Mouse (Mus musculus) urinary bladder, postnatal 4 days (tissue): ENCODE results near the gene Antxr1.

Experiments used
- DNase-seq, 2 experiments: peaks; one replicate each; pipeline ENCODE4 v3.0.0; 2021 to 2022; ENCODE audit warnings: low spot score in 2 of 2

Gene Antxr1

DNA sequence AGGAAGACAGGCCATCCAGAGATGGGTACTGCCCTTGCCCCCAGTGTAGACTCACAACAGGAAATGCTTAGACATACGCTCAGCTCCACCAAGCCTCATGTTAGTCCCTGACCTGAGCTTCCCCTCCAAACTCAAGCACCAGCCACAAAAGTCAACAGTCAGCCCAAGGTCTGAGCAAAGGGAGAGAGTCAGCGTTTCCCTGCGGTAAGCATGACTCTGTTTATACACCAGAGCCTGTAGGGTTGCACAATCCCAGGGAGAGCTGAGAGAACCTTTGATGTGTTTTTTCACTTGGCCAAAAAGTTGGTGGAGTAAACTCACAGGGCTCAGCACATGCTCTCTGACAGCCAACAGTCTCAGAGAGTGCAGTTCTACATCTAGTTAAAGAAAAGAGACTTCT lies 145.9 kb downstream of the Antxr1 start:
- DNase-seq: no peak

DNA sequence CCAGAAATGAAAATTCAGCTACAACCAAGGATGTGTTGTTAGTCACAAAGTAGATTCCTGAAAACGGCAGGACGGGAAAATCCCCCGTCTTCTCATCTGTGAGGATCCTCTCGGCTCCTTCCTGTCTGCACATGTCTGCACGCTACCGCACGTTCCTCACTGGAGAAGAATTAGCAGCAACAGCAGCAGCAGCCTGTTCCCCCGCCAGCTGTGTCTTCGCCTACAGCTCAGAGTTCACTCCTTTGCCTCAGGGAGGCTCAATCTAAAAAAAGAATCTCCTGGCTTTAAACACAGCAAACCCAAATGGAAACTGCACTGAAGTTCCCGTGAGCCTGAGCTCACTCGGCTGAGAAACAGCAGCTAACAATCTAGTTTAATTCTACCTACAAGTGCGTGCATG lies 148.6 kb downstream of the Antxr1 start:
- peak in 1 of 2 experiments; percentile 56 for DNase-seq

DNA sequence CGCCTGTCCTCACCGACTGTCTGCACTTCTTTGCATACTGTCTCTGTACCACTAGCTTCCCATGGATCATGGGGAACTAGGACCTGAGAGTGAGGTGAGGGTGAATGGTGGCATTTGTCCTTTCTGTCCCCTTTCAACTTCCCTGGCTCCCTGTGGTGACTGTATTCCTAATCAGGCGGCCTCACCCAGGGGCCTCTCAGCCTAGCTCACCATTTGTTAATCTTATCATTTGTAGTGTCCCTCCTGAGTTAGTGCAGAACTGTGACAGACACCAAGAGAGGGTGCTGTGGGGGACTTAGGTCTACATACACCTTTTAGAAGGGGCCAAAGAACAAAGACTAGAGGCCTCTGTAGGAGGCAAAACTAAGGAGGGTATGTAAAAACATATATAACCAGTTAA lies 151.2 kb downstream of the Antxr1 start:
- no peak for DNase-seq

DNA sequence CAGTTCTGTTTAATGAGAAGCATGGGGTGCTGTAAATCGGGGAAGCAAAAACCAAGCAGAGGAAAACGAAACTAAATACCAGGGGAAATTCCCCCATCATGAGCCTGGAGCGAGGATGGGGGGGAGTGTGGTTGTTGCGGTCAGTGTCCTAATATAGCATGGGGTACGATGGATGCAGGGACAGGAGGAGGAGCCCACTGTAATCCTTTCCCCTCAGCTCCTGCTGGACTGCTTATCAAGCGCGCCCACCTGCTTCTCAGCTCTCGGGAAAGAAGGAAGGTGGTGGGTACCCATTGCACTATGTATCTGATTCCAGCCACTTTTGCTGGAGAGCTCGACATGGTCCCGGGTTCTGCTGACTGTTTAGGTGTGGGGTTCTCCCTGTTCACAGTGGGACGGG lies 151.6 kb downstream of the Antxr1 start:
- DNase-seq: no peak

DNA sequence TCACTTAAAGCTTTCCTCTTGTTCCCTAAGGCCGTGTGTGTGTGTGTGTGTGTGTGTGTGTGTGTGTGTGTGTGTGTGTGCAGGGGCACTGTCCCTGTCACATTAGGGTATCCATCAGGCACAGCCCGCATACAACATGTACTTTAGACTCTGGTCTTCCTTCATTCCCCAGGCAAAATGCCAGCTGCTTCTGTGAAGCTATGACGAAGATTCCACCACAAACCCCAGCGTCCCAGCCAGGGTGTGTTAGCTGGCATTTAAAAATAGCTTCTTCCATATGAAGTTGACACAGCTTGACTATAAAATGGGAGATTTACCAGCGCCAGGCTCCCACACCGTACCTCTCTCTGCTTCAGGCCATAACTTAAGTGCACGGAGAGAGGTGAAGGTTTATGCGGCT lies 152.5 kb downstream of the Antxr1 start:
- no peak for DNase-seq

DNA sequence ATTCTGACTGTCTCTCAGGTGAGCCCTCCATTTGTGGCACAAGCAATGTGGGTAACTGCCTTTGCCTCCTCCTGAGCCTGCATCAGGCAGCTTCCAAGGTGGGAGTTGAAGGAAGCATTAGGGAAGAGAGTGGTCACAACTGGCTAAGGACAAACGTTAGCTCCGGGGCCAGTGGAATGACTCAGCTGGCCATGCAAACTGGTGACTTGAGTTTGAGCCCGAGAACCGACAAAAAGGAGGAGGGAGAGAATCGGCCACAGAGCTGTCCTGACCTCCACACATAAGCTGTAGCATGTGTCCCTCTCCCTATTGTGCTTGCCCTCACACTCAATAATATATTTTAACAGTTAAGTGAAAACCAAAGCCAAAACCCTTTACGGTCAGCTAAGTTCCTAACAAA lies 152.9 kb downstream of the Antxr1 start:
- no peak for DNase-seq

DNA sequence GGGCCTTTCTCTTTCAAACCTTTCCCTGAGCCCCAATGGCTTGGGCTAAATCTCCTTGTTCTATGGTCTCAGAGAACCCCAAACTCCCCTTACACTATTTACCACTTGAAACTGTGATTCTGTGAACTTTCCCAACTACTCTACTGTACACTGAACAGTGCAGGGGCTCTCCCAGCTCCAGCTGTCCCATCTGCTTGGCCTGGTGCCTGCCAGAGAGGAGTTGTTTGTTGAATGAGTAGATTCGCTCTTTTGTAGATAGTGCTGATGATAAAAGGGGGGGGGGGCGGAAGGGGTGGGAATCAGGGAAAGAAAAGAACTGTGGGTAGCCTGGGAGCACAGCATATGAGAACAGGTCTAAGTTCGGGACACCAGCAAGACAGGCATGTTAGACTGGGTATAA lies 164.2 kb downstream of the Antxr1 start:
- DNase-seq: no peak

DNA sequence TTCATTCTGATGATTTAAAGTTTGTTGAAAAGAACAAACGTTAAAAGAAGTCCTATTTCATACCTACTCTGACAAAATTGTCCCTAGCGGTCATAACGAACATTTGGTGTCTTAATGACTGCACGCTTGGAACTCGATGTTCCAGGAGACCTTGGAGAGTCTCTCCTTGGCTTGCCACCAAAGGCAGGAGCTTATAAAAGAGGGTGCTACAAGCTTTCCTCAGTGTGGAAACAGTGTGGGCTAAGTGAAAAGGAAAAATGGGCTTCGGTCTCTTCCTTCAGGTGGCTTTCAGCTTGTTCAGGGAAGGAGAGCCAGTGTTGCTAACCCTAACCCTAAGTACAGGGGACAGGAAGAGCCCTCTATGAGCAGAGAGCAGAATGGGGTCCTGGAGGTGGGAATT lies 164.7 kb downstream of the Antxr1 start:
- DNase-seq: no peak

DNA sequence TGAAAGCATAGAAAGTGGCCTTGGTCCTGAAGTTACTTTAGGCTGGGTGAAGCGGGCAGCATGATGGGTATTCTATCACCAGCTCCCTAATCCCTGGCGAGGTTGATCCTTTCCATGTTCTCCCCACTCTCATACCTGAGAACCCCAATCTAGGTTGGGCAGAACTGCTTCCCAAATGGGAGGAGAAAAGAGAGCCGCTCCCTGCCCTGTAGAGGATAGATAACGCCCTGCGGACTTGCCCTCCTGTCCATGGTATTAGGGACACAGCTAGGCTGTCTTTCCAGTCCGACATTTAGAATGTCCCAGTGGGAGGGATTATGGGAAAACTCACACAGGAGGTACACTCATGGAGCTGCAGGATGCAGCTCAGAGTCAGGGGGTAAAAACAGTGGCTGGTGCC lies 165.3 kb downstream of the Antxr1 start:
- no peak for DNase-seq

DNA sequence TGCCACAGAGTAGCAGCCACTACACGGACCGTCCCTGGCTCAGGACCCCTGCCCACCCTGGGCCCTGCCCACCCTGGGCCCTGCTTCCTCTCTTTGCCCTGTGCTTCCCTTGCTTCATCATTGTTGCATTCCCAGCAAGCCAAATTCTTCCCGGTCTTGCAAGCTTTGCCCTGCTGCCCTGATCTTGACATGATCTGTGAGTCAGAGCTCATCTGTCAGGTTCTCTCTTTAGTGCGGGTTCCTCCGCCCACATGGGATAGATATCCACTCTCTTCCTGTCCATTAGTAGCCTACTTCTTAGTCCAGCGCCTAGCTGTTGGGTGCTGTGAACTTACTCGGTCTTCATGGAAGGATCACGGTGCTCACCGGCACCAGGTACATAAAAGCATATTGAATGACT lies 167.6 kb downstream of the Antxr1 start:
- no peak for DNase-seq

DNA sequence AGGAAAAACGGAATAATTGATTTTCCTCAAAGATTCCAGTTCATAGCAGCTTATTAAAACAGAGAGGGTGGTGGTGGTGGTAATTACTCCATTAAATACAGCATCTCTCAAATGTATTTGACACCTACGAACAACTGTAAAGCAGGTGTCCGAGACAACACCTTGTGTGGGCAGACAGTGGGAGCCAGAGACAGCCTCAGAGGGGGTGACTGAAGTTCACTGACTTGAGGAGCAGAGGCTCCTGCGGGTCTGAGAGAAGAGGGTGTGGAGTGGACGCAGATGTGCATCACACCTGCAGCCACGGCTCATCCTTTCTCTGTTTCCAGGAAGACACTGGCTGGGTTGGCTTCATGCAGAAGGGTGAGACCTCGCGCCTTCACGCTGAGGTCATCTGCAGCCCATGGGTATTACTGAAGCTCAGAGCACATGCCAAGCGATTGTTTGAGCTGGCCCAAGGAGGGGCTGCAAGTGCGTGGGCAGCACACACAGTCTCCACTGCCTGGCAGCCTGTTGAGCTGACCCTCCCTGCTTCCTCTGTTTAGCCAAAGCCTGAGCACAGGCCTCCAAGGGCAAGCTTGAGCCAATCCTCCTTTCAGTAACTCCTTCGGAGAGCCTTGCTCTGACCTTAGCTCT lies 168.8 kb downstream of the Antxr1 start:
- no peak for DNase-seq

DNA sequence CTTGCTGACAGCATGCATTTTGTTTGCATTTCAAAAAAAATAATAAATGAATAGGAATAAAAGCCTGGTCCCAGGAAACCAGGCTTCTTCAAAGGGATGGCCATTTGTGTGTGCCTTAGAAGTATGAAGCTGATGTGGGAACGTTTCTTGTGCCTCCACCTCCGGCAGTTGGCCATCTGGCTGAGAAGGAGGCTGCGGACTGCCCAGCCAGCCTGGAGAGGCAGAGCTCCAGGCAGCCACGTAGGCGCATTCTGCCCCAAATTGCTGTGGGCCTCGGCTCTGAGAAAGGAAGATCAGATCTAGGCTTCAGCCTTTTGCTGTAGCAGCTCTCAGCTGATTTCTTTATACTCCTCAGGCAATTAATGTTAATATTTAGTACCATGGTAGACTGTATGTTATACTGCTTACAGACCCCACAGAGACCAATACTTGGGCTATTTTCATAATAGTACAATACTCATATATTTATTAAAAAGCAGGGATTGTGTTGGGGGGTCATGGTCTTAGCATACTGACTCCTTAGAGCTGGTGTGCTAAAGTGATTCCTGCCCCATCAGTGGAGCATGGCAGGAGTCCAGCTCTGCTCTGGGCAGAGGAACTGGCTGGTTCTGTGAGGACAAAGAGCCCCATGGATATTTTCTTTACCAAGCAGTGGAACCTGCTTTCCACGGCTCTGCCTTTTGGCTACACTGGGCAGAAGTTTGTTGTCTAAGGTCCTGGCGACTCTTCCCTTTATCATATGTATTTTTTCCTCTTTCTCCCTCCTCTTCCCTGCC lies 169.9 kb downstream of the Antxr1 start:
- DNase-seq: no peak

DNA sequence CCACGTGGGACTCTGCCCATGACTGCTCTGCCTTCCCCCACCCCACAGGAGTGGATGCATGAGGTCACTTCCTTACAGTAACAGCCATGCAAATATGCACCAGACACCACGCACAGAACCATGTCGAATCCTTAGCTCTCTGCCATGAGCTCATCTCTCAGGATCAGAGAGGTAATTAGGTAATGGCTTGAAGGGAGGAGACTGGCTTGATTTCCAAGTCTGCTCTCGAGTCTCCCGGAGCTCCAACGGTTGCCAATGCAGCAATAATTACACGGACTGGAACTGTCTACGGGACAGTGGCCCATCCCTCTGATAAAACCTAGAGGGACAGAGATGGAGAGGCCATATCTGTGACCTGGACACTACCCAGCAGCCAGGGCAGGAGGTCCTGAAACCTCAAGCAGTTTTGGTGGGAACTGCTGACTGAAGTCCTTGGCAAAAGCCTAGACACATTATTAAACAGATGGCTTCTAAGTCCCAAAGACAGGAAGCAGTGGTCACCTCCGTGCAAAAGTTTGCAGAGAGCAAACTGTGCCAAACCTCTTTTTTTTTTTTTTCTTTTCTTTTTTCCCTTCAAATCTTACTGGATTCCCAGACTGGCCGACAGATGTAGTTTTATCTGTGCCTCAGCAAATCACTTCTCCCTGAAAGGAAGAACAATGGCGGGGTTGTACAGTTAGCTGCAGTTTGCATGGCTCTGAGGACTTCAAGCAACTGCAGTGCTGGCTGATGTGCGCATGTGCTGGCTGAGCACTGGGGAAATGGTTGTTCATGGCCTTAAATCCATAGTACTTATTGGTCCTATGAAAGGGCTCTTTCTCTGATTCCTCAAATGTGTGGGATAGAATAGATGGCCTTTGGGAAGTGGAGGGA lies 174.0 kb downstream of the Antxr1 start:
- no peak for DNase-seq

DNA sequence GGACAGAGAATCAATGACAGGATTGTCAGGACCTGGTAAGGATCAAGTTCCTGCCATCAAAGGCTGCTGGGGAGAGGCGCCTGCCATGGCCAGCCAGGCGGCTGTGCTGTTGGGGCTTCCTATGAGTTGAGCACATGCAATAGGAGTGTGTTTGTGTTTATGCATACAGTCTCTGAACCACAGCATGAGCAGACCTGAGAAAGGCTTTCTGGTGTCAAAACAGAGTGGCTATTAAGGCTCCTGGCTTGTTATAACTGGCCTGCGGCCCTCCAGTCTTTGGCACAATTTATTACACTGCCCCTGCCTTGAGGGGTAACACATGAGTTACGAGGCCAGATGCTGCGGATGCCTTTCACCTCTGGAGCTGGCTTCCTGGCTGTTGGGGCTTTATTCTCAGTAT lies 175.4 kb downstream of the Antxr1 start:
- DNase-seq: no peak

DNA sequence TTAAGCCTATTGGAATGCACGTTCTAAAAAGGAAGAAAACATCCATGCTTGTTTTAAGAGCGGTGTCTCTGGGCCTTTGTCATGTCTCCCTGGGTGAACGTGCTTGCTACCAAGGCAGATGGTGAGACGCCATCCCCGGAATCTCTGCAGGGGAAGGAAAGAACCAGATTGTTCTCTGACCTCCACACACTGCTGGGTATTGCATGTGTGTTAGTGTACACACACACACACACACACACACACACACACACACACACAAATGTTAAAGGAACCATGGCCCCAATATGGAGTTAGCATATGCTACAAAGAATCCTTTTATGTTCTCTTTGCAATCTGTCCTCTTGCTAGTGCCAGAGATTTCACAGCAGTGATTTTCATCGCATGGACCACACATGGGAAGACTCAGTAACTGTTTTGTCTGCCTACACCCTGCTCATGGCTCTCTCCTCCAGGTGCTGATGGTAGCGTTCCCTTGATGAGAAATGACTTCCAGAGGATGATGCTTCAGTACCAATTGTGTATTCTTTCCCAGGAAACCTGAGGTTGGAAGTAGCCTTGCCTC lies 177.5 kb downstream of the Antxr1 start:
- DNase-seq: no peak

DNA sequence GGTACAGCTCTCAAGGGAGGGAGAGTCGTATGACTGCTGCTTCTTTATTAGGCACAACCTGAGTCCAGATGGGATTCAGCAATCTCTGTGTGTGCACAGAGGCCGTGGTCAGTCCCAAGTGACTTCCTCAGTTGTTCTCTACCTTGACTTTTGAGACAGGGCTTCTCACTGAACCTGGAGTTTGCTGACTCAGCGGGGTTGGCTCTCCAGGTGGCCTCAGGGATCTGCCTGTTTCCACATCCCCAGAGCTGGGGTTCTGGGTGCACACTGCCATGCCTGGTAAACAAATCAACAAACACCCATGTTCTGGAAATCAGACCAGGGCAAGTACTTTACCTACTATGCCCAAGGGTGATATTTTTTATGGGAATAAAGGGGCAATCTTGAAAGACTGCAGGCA lies 181.8 kb downstream of the Antxr1 start:
- DNase-seq: no peak

DNA sequence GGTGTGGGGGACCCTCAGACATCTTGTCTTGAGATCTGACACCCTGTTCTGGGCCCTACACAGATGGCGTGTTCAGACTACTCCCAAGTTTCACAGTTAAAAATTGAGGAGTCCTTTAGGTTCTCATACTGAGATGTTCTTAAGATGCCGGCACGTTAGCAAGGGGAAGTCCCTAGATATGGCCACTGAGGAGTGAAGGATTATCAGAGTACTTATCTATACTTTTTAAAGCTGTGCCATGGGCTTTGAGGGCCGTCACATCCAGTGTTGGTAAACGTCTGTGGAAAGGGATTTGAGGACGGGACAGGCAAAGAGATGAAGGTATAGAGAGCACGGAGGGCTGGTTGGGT lies 182.4 kb downstream of the Antxr1 start:
- DNase-seq: no peak

DNA sequence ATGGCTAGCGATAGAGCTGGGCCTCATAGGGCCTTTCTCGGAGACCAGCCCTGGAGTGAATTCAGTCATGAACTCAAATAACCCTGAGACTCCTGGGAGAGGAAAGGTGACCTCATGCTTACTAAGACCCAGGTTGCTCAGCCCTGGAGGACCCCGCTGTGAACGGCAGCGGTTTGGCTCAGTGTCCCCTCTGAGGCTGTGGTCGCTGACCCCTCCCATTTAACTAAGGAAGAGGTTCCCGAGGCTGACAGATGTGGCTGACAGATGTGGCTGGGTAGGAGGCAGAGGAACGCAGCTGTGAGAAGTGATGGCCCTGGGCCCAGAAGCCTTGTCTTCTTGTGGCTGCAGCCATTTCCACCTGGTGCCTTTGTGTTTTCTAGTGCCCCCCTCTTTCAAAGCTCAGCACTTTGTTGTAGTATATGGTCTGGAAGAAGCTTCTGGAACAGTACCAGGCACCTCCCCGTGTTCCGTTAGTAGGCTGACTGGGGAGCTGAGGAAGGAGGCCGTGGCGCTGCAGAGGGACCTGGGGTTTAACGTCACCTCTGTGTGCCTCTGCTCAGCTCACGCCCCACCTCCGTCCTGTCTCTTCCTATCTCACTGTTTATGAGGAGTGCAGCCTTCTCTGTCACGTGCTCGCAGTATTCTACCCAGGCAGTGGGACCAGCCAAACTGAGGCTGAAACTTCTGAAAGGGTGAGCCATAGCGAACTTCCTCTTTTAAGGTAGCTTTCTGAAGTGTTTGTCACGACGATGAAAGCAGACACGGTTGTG lies 183.0 kb downstream of the Antxr1 start:
- no peak for DNase-seq

DNA sequence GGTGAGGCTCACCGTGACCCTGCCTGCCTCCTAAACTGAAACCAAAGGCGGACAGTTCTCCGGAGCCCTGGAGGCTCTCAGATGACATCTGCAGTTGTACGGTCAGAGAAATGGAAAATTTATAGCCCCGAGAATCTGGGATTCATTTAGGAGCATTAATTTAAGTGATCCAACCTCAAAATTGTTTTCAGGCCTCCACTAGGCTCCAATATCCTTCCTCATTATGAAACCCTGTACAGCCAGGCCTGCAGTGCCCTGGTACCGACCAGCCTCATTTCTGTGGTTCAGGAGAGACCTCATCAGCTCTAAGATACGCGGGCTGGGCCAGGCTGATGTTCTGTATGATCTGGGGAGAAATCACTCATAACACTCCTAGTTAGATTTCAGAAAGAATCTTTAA lies 184.2 kb downstream of the Antxr1 start:
- DNase-seq: no peak

DNA sequence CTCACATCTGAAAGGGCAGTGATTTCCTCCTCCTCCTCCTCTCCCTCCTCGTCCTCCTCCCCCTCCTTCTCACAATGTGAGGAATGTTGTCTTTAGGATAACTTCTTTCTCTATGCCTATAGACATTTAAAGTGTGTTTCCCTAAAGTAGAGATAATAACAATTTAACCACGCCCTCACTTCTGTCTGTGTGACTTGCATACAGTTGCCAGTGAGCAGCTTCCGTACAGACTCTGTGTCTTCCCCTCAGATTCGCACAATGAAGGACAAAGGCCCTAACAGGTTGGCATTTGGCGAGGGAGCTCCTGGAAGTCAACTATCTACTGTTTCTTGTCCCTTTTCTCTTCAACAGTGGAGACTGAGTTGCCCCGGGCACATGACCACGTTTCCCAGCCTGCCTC lies 185.2 kb downstream of the Antxr1 start:
- no peak for DNase-seq

DNA sequence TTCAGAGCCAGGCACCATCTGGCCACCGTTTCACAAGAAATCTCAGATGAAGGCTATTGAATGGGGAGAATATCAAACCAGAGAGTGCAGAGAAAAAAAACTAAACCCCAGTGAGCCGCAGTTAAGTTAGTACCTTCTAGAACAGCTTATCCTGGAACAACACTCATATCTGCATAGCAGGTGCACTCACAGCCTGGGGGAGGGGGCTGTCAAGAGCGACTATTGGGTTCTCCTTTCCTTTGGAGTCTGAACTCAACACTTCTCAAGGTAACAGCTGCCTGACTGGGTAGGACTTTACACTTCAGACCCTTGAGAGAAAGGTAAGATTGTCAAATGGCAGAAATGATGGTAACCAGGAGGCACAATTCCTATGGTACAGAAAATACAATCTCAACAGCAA lies 187.7 kb downstream of the Antxr1 start:
- DNase-seq: no peak

DNA sequence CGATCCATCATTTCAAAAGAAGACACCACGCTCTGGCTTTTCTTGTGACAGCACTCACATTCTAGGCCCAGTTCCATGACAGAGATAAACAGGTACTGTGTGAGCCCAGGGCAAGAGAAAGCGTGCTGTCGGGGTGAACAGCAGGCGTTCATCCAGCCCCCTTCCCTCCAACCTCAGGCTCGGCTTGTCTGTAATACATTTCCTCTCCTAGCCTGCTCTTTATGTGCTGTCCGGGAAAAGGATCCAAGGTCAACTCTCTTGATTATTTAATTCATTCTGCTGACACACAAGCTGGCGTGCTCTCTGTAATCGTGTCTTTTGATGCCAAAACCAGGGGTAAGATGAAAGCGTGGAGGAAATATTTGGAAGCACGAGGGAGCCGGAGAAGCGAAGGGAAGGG lies 192.0 kb downstream of the Antxr1 start:
- peak in 1 of 2 experiments; percentile 42 for DNase-seq
